Mouse (Mus musculus): Measurements from ENCODE around the gene Ugt1a6a.

DNA sequence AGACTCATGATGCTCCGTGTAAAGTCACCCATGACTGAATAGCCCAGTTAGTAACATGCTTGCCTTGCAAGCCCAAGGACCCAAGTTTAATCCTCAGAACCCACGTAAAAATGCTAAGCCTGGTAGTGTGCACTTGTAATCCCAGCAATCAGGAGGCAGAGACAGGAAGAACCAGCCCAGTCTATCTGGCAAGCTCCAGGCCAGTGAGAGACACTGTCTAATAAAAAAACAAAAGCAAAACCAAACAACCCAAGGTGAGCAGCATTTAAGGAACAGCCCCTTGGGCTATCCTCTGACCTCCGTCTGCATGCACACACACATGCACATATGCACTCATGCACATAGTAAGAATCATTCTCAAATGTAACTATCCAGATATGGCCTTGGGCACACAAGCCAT, 95.0 kb downstream of the Ugt1a6a start:
- TF ChIP-seq CTCF (IDR thresholded peaks at IDR 0.05; ENCODE audit: insufficient read depth, low read depth, low read length), result no peak
- no peak for TF ChIP-seq POLR2A (IDR thresholded peaks at IDR 0.05; ENCODE audit: insufficient read depth, low read depth, low read length)

Measured in olfactory bulb, adult 2 months (tissue).